Mouse (Mus musculus) thymus, adult 2 months (tissue): ENCODE data around the gene Mnat1. TPM values are rescaled to one million over a fixed set of nuclear protein-coding genes. Genes with fewer than 3 reads are reported as not detected.

Source experiments
- DNase-seq: peaks from one replicate; pipeline ENCODE4 v3.0.0; 2021
- H3K27ac ChIP-seq: fragments of 200-500 bp; 2 replicates; pipeline ENCODE4 v1.5.1; 2012; ENCODE audit warnings: low read length, control low read depth; ENCODE audit not compliant: control insufficient read depth, insufficient read depth
- H3K27me3 ChIP-seq: fragments of 200-500 bp; 2 replicates; pipeline ENCODE4 v1.6.1; 2012; ENCODE audit warnings: mild to moderate bottlenecking, low read length, moderate library complexity, mixed read lengths; ENCODE audit not compliant: control insufficient read depth, insufficient read depth
- H3K36me3 ChIP-seq: fragments of 200-500 bp; 2 replicates; pipeline ENCODE4 v1.6.1; 2012; ENCODE audit warnings: mild to moderate bottlenecking, low read length, moderate library complexity; ENCODE audit not compliant: control insufficient read depth, insufficient read depth
- H3K4me1 ChIP-seq: fragments of 200-500 bp; replicated peaks from 2 replicates; pipeline ENCODE4 v1.6.1; 2012; ENCODE audit warnings: low read length; ENCODE audit not compliant: control insufficient read depth, insufficient read depth
- H3K4me3 ChIP-seq: fragments of 200-500 bp; 2 replicates; pipeline ENCODE4 v1.5.1; 2012; ENCODE audit warnings: mild to moderate bottlenecking, low read length, control low read depth, moderate library complexity; ENCODE audit not compliant: control insufficient read depth, insufficient read depth
- CTCF ChIP-seq: fragments of 200-500 bp; IDR thresholded peaks from 2 replicates; pipeline ENCODE4 v1.5.1; 2012; ENCODE audit warnings: mild to moderate bottlenecking, control low read depth, low read length, moderate library complexity, borderline replicate concordance; ENCODE audit not compliant: control insufficient read depth, poor library complexity, insufficient read depth; ENCODE audit errors: extremely low read depth
- POLR2A ChIP-seq: fragments of 200-500 bp; IDR thresholded peaks from 2 replicates; pipeline ENCODE4 v1.6.1; 2012; ENCODE audit warnings: mild to moderate bottlenecking, low read length, control low read depth, moderate library complexity; ENCODE audit not compliant: control insufficient read depth, poor library complexity, insufficient read depth; ENCODE audit errors: extremely low read depth
- WGBS: fragments of 180-500 bp; shearing (Covaris S2); methylation state at CpG from one replicate; pipeline ENCODE4 v1.1.7; 2018; 5-methylcytosine and 5-hydroxymethylcytosine counted together
- polyA plus RNA-seq: library from polyadenylated mRNA; depleted of rRNA; stranded (reverse); fragments of >200 nt; gene quantifications from 2 replicates; pipeline ENCODE4 v1.2.3, GENCODE M21; 2012

The Mnat1 gene
- polyA plus RNA-seq, 1 experiment: 8.7 TPM

GRCm38 (mm10) chr12:73295505-73296140, 172.1 kb downstream of the Mnat1 start:
- no peak for TF ChIP-seq CTCF
- no peak for TF ChIP-seq POLR2A
- no peaks in the 10 kb centered on the region for H3K4me1 ChIP-seq
- no peaks in the 10 kb centered on the region for H3K27me3 ChIP-seq
- no peaks in the 10 kb centered on the region for H3K36me3 ChIP-seq
- no peak overlapping the region for H3K4me3 ChIP-seq
- 93% methylated on average over 11 of the region's 11 CpGs for WGBS
- DNase-seq: no peak
- H3K27ac ChIP-seq: no peak overlapping the region

- WGBS: 96% methylated on average over 5 of the region's 5 CpGs
- Histone ChIP-seq H3K27ac (no peak overlapping the region), H3K4me3 (no peak overlapping the region), H3K27me3 (no peaks in the 10 kb centered on the region), H3K4me1 (no peaks in the 10 kb centered on the region), H3K36me3 (no peaks in the 10 kb centered on the region)
- no peak for TF ChIP-seq CTCF
- TF ChIP-seq POLR2A: no peak
- no peak for DNase-seq
These were observed 175.1 kb downstream of the Mnat1 start for GRCm38 (mm10) chr12:73298621-73299020.

- WGBS: 95% methylated on average over 2 of the region's 2 CpGs
- Histone ChIP-seq H3K27ac (no peak overlapping the region), H3K4me3 (no peak overlapping the region), H3K4me1 (no peaks in the 10 kb centered on the region), H3K27me3 (no peaks in the 10 kb centered on the region), H3K36me3 (no peaks in the 10 kb centered on the region)
- DNase-seq: no peak
- TF ChIP-seq CTCF (no peak), POLR2A (no peak)
These were observed 177.0 kb downstream of the Mnat1 start for GRCm38 (mm10) chr12:73300531-73300930.

- WGBS: 97% methylated on average over 4 of the region's 4 CpGs
These were observed 181.1 kb downstream of the Mnat1 start for GRCm38 (mm10) chr12:73304636-73305035.

GRCm38 (mm10) chr12:73307750-73308149, 184.2 kb downstream of the Mnat1 start:
- DNase-seq: no peak
- Histone ChIP-seq H3K36me3 (no peaks in the 10 kb centered on the region), H3K27me3 (no peaks in the 10 kb centered on the region), H3K27ac (no peak overlapping the region), H3K4me1 (no peaks in the 10 kb centered on the region), H3K4me3 (no peak overlapping the region)
- WGBS: 98% methylated on average over 4 of the region's 4 CpGs
- no peak for TF ChIP-seq CTCF
- no peak for TF ChIP-seq POLR2A

More at GRCm38 (mm10) chr12:73304636-73305035, 181.1 kb downstream of the Mnat1 start:
- Histone ChIP-seq H3K4me3 (no peak overlapping the region), H3K36me3 (no peaks in the 10 kb centered on the region), H3K27me3 (no peaks in the 10 kb centered on the region), H3K4me1 (no peaks in the 10 kb centered on the region), H3K27ac (no peak overlapping the region)
- DNase-seq: no peak
- TF ChIP-seq POLR2A (no peak), CTCF (no peak)

GRCm38 (mm10) chr12:73308711-73309110, 185.2 kb downstream of the Mnat1 start:
- Histone ChIP-seq H3K36me3 (no peaks in the 10 kb centered on the region), H3K4me3 (no peak overlapping the region), H3K27me3 (no peaks in the 10 kb centered on the region), H3K4me1 (no peaks in the 10 kb centered on the region), H3K27ac (no peak overlapping the region)
- no peak for DNase-seq
- 97% methylated on average over 2 of the region's 2 CpGs for WGBS
- TF ChIP-seq CTCF (no peak), POLR2A (no peak)
